Mouse (Mus musculus) kidney, embryonic 15.5 days (tissue): Measurements from ENCODE around the gene Ttc16. TPM values are rescaled to one million over a fixed set of nuclear protein-coding genes. Genes with fewer than 3 reads are reported as not detected.
A peak's percentile ranks its signal among the peaks of the same experiment; 100 is the strongest.

Experiments
- ATAC-seq: fragments of 200-750 bp; cut with Nextera tagmentation; replicated peaks from 2 replicates; pipeline ENCODE4 v1.8.0; 2017; ENCODE audit warnings: moderate TSS enrichment; ENCODE audit not compliant: low FRiP score
- H3K27ac ChIP-seq: fragments of 300-500 bp; sonication (generic); 2 replicates; pipeline ENCODE4 v1.5.1; 2015; ENCODE audit warnings: mild to moderate bottlenecking, inconsistent platforms
- H3K27me3 ChIP-seq: fragments of 300-500 bp; sonication (generic); 2 replicates; pipeline ENCODE4 v1.6.1; 2015; ENCODE audit warnings: inconsistent platforms
- H3K36me3 ChIP-seq: fragments of 300-500 bp; sonication (generic); 2 replicates; pipeline ENCODE4 v1.6.1; 2015; ENCODE audit warnings: inconsistent platforms
- H3K4me1 ChIP-seq: fragments of 300-500 bp; sonication (generic); 2 replicates; pipeline ENCODE4 v1.6.1; 2015; ENCODE audit warnings: inconsistent platforms
- H3K4me2 ChIP-seq: fragments of 300-500 bp; sonication (generic); 2 replicates; pipeline ENCODE4 v1.6.1; 2015; ENCODE audit warnings: moderate library complexity, mild to moderate bottlenecking, inconsistent platforms
- H3K4me3 ChIP-seq: fragments of 300-500 bp; sonication (generic); replicated peaks from 2 replicates; pipeline ENCODE4 v1.5.1; 2015; ENCODE audit warnings: mild to moderate bottlenecking, inconsistent platforms
- H3K9ac ChIP-seq: fragments of 300-500 bp; sonication (generic); 2 replicates; pipeline ENCODE4 v1.6.1; 2015; ENCODE audit warnings: mild to moderate bottlenecking, inconsistent platforms
- H3K9me3 ChIP-seq: fragments of 300-500 bp; sonication (generic); replicated peaks from 2 replicates; pipeline ENCODE4 v1.6.1; 2016; ENCODE audit warnings: inconsistent platforms
- WGBS: fragments of 180-500 bp; shearing (Covaris S2); methylation state at CpG from one replicate; pipeline ENCODE4 v1.1.7; 2015; ENCODE audit warnings: mixed read lengths; 5-methylcytosine and 5-hydroxymethylcytosine counted together
- polyA plus RNA-seq: library from polyadenylated mRNA; unstranded; fragments of >200 nt; fragmentation: Nextera tagmentation; extraction: Ambion mirVana; gene quantifications from 2 replicates; pipeline ENCODE4 v1.2.1, GENCODE M21; 2015

Ttc16 gene
- polyA plus RNA-seq, 1 experiment from 2014 or later, result 0.25 TPM

DNA sequence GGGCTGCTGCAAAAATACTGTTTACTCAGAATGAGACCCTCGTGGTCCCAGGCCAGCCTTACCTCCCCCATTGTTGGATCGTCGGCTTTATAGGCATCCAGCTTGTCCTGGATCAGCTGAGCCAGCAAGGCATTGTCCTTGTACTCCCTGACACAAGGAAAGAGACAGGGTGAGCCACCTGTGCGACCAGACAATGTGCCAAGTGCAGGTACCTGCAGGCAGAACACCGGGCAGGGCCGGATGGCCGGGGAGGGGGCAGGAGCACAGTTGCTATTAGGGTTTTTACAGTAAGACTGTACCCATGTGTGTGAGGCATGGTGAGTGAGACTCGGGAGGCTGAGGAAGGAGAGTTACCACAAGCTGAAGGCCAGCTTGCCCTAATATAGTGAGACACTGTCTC, 36.5 kb upstream of the Ttc16 start:
- H3K36me3 ChIP-seq, result peaks cover 38% of the 10 kb centered on the region
- 79% methylated on average over 8 of the region's 8 CpGs for WGBS
- no peak for ATAC-seq

DNA sequence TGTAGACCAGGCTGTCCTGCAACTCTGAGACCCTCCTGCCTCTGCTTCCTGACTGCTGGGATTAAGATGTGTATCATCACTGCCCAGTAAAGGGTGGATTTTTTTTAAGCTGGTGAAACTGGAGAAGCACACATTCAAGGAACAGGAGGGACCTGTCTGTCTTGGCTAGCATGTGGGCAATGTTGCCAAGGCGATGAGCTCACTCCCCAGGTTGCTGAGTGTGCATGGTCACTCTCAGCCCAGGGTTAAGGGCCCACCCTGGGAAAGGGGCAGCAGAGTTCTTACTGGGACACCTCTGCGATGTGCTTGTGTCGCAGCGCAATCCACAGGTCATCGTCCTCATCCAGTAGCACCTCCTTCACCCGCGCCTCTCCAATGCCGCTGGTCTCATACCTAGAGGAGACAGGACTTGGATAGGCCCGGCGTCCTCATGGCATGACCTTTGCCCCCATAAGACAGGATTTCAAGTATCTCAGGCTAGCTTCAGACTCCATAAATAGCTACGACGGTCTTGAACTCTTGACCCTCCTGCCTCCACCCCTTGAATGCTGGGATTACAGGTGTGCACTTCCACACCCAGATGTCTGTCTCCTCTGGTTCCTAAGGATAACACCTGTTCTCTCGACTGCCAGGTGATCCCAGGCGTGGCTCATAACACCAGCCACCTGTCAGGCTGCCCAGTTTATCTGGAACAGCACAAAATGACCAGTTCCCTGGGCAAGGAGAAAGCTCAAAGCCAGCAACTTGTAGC, 33.6 kb upstream of the Ttc16 start:
- Histone ChIP-seq H3K4me3 (no peak overlapping the region), H3K4me1 (0 out of 2 replicates have a peak, but pooled peaks cover 7% of the 10 kb centered on the region), H3K9me3 (no peaks in the 10 kb centered on the region), H3K27ac (no peak overlapping the region), H3K27me3 (no peaks in the 10 kb centered on the region), H3K9ac (no peak overlapping the region), H3K4me2 (no peak overlapping the region), H3K36me3 (peaks cover 39% of the 10 kb centered on the region)
- 86% methylated on average over 14 of the region's 14 CpGs for WGBS
- 0 out of 2 replicates have a peak, but pooled peaks have one; percentile 18 for ATAC-seq

More for the DNA sequence above, 36.5 kb upstream of the Ttc16 start:
- Histone ChIP-seq H3K4me1 (peaks cover 7% of the 10 kb centered on the region; the same call in 1 of the 2 replicates), H3K4me3 (no peak overlapping the region), H3K4me2 (no peak overlapping the region), H3K9ac (no peak overlapping the region), H3K27ac (no peak overlapping the region), H3K9me3 (no peaks in the 10 kb centered on the region), H3K27me3 (no peaks in the 10 kb centered on the region)

DNA sequence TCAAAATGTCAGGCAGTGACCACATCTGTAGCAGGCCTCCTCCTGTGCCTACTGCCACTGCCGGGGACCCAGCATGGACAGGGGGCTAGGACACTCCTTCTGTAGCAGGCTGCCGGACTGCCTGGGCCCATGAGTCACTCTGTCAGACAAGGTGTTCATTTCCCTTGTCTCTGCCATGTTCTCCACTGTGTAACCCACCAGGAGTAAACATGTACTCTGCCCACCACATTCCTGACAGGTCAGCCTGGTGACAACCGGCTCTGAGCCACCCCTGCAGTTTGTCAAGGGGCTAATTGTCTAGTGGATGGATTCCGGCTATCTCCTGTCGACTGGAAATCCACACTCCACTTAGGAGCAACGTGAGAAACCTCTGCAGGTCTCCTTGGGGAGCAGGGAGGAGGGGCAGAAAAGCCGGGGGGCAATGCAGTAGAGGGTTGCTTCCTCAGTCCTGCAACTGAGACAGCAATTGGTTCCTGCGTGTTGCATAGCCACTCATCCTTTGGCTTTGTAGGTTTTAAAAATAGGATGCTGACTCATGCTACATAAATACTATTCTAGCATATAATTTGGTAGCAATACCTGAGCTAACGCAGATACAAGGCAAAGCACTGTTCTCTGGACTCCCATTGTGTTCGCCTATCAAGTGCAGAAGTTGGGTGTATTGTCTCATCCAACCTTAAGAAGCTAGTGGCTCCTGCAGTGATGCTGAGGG, 23.0 kb upstream of the Ttc16 start:
- WGBS, result 55% methylated on average over 10 of the region's 10 CpGs
- ATAC-seq, result no peak
- H3K9me3 ChIP-seq, result no peaks in the 10 kb centered on the region
- H3K4me3 ChIP-seq, result no peak overlapping the region
- H3K9ac ChIP-seq, result no peak overlapping the region
- no peak overlapping the region for H3K4me2 ChIP-seq
- H3K27ac ChIP-seq, result no peak overlapping the region
- no peaks in the 10 kb centered on the region for H3K27me3 ChIP-seq
- H3K4me1 ChIP-seq, result no peaks in the 10 kb centered on the region
- peaks cover 60% of the 10 kb centered on the region for H3K36me3 ChIP-seq

DNA sequence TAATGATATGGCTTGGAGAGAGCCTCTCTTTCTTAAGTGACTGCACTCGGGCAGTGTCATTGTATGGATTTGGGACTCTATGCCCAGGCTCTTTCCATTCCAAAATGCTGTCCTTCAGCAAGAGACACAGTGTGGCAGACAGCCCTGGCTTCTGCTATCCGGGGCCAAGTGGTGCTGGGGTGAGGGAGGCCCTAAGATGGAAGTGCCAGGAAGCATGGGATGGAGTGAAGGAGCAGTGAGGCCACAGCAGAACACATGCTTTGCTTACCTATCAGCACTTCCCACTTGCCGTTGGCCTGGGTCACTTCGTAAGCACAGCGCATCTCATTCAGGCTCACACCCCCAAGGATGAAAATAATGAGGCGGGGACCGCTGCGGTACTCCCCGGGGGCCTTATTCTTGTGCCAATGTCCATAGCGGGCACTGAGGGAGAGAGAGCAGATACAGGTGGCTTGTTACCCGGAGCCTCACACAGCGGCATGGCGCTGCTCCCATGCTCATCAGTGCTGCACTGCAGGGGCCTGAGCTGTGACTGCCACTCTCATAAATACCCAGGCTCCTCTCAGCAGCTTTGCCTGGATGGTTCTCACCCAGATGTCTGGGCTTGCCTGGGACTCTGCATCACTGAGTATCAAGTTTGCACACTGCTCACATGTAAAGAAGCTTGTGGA, 20.4 kb upstream of the Ttc16 start:
- ATAC-seq, result no peak
- H3K27ac ChIP-seq, result no peak overlapping the region
- no peaks in the 10 kb centered on the region for H3K27me3 ChIP-seq
- H3K4me2 ChIP-seq, result no peak overlapping the region
- no peak overlapping the region for H3K4me3 ChIP-seq
- no peaks in the 10 kb centered on the region for H3K9me3 ChIP-seq
- H3K9ac ChIP-seq, result no peak overlapping the region
- WGBS, result 86% methylated on average over 13 of the region's 13 CpGs
- H3K4me1 ChIP-seq, result no peaks in the 10 kb centered on the region
- H3K36me3 ChIP-seq, result peaks cover 43% of the 10 kb centered on the region

DNA sequence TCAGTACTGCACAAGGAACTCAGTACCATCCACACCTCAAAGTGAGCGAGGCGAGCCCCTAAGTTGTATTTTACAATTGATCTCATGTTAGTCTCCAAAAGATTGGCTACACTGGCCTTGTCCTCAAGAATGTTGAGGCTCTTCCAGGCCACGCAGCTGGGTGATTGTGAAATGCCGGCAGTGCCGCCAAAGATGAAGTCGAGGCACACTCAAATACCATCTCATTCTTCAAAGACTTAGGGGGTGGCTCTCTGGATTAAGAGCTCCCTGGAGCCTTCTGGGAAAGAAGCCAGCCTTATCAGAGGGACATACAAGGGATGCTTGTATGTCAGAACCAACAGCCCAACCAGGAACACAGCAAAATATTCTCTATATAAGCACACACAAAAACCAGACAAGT, 15.9 kb upstream of the Ttc16 start:
- no peak overlapping the region for H3K4me3 ChIP-seq
- 81% methylated on average over 6 of the region's 6 CpGs for WGBS
- H3K4me1 ChIP-seq, result no peaks in the 10 kb centered on the region
- no peak overlapping the region for H3K27ac ChIP-seq
- no peaks in the 10 kb centered on the region for H3K9me3 ChIP-seq
- H3K27me3 ChIP-seq, result no peaks in the 10 kb centered on the region
- ATAC-seq, result no peak
- peaks cover 18% of the 10 kb centered on the region for H3K36me3 ChIP-seq
- no peak overlapping the region for H3K4me2 ChIP-seq
- no peak overlapping the region for H3K9ac ChIP-seq

DNA sequence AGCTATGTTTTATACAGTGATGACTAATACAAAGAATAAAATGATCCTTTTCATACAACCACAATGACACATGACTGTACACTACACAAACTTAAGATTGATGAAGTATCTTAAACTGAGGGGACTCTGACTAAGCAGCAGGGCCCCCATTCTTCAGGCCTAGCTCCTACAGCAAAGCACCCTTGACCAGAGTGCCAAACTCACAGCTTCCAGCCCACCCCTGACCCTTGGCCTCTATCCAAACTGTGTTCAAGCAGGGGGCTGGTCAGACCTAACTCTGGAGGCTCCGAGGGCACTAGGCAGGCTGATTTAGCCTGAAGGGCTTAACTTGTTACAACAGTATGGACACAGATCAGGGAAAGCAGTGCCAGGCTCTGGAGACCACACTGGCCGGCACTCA, 13.1 kb upstream of the Ttc16 start:
- 60% methylated on average over 2 of the region's 2 CpGs for WGBS
- Histone ChIP-seq H3K4me1 (0 out of 2 replicates have a peak, but pooled peaks cover 4% of the 10 kb centered on the region), H3K36me3 (no peaks in the 10 kb centered on the region; the same call in 1 of the 2 replicates), H3K4me2 (no peak overlapping the region), H3K9me3 (no peaks in the 10 kb centered on the region), H3K27me3 (no peaks in the 10 kb centered on the region), H3K4me3 (no peak overlapping the region), H3K9ac (no peak overlapping the region), H3K27ac (no peak overlapping the region)
- ATAC-seq, result no peak

DNA sequence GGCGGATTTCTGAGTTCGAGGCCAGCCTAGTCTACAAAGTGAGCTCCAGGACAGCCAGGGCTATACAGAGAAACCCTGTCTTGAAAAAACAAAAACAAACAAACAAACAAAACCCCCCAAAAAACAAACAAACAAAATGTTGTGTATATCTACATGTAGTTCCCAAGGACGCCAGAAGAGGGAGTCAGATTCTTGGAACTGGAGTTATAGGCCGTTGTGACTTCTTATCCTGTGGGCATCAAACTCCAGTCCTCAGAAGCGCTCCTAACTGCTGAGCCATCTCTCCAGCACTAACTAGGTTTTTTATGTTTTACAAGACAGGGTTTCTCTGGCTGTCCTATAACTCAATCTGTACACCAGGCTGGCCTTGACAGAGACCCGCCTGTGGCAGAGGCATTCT, 11.7 kb upstream of the Ttc16 start:
- no peak for ATAC-seq
- Histone ChIP-seq H3K36me3 (no peaks in the 10 kb centered on the region; the same call in 1 of the 2 replicates), H3K4me3 (no peak overlapping the region), H3K4me1 (0 out of 2 replicates have a peak, but pooled peaks cover 4% of the 10 kb centered on the region), H3K27ac (no peak overlapping the region), H3K4me2 (no peak overlapping the region), H3K9ac (no peak overlapping the region), H3K27me3 (no peaks in the 10 kb centered on the region), H3K9me3 (no peaks in the 10 kb centered on the region)
- WGBS, result 60% methylated on average over 6 of the region's 6 CpGs

DNA sequence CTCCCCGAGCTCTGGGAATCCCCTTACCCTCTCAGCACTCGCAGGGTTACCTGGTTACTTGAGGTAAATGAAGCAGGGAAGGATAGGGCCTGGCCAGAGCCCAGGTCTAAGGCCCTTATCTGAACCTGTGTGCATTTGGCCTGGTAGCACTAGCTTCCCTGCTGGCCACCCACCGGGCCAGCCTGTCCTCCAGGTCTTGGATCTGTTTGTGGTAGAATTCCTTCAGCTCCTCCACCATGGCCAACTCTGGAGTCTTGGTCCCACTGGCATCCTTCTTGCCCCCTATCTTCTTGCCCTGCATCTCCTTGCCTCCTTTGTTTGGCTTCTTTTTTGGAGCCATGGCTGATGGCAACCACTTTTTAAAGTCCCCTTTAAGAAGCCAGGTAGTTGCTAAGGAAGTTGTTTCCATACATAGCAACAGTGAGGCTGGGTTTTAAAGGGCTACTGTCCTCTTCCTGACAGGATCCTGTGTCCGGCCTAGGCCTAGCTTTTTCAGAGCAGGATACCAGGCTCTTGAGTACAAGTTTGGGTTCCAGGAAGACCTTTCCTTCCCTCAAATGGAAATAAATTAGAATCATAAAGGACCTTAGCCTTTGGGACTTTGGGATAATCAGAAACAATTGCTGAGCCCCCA, 8.7 kb upstream of the Ttc16 start, which contains the start of gene Cfap157:
Cfap157 (minus strand) TSS at position 381 of the 634 bp plus-strand sequence.
- no peak within 1 kb of the TSS for H3K27ac ChIP-seq
- no peaks in the 10 kb centered on the region for H3K9me3 ChIP-seq
- H3K4me3 ChIP-seq, result no peak within 1 kb of the TSS
- no peak within 1 kb of the TSS for H3K9ac ChIP-seq
- H3K4me1 ChIP-seq, result 0 out of 2 replicates have a peak, but pooled peaks cover 4% of the 10 kb centered on the region
- no peaks in the 10 kb centered on the region; the same call in 1 of the 2 replicates for H3K36me3 ChIP-seq
- H3K4me2 ChIP-seq, result no peak within 1 kb of the TSS
- 71% methylated on average over 4 of the region's 4 CpGs for WGBS
- H3K27me3 ChIP-seq, result no peaks in the 10 kb centered on the region
- no peak for ATAC-seq

DNA sequence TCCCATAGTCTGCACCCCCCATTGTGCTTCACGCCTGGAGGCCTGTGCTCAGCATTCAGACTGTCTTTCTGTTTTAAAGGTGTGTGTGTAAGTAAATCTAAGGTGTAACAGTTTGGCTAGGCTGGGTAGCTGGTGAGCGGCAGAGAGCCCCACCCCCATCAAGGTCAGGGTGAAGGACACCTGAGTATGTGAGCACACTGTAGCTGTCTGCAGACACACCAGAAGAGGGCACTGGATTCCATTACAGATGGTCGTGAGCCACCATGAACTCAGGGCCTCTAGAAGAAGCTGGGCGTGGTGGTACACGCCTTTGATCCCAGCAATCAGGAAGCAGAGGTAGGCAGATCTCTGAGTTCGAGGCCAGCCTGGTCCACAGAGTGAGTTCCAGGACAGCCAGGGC, 6.3 kb upstream of the Ttc16 start:
- Histone ChIP-seq H3K27ac (no peak overlapping the region), H3K4me2 (no peak overlapping the region), H3K4me1 (0 out of 2 replicates have a peak, but pooled peaks cover 4% of the 10 kb centered on the region), H3K9me3 (no peaks in the 10 kb centered on the region), H3K9ac (no peak overlapping the region), H3K27me3 (no peaks in the 10 kb centered on the region), H3K36me3 (no peaks in the 10 kb centered on the region), H3K4me3 (no peak overlapping the region)
- ATAC-seq, result no peak
- 76% methylated on average over 6 of the region's 6 CpGs for WGBS

DNA sequence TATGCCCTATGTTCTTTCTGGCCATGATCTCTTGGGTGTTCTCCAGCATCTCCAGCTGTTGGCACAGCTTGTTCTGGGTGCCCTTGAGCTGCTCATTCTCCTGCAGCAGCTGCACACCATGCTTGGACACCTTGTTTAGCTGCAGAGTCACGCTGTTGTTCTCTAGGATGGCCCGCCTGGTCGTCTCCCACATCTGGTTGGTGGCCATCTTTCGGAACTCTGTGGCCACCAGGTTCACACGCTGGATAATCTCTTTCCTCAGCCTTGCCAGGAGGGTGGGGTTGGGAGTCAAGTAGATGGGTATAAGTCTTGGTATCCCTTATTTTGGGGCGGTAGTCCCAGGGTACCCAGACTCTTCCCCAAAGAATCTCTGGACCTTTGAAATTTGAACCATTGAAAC, 4.3 kb upstream of the Ttc16 start:
- Histone ChIP-seq H3K9ac (no peak overlapping the region), H3K4me3 (no peak overlapping the region), H3K4me1 (peaks cover 15% of the 10 kb centered on the region), H3K4me2 (no peak overlapping the region), H3K36me3 (no peaks in the 10 kb centered on the region), H3K9me3 (no peaks in the 10 kb centered on the region), H3K27ac (no peak overlapping the region), H3K27me3 (no peaks in the 10 kb centered on the region)
- ATAC-seq, result no peak
- 95% methylated on average over 6 of the region's 6 CpGs for WGBS

DNA sequence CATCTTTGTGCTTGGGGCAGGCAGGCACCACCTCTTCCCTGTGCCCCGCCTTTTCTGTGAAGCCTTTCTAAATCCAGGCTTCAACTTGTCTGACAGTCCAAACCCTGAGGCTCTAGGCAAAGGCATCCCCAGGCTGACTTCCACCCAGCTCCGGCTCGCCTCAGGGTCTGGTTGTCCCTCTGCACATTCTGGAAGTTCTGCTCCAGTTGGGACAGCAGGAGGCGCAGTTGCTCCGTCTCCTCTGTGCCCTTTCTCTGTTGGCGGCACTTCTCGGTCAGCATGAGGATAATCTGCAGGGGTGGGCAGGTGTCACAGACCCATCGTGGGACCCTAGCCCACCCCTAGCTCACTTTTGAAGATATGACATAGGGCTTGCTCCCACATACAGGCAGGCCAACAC, 3.7 kb upstream of the Ttc16 start:
- Histone ChIP-seq H3K4me1 (peaks cover 14% of the 10 kb centered on the region), H3K9me3 (no peaks in the 10 kb centered on the region), H3K4me3 (no peak overlapping the region), H3K36me3 (no peaks in the 10 kb centered on the region), H3K27me3 (no peaks in the 10 kb centered on the region), H3K4me2 (no peak overlapping the region), H3K27ac (no peak overlapping the region), H3K9ac (no peak overlapping the region)
- no peak for ATAC-seq
- WGBS, result 24% methylated on average over 8 of the region's 8 CpGs
